Mouse (Mus musculus): Measurements from ENCODE around the gene Retreg2. TPM values are rescaled to one million over a fixed set of nuclear protein-coding genes. Genes with fewer than 3 reads are reported as not detected.

The Retreg2 gene
- polyA plus RNA-seq, 1 experiment from 2014 or later, result 35.2 TPM

- ATAC-seq (ENCODE audit: extremely low read depth, insufficient number of reproducible peaks, low FRiP score, low TSS enrichment), result peak; percentile 98
- WGBS, result 1% methylated on average over 59 of the region's 59 CpGs
Observed at GRCm38 (mm10) chr1:75168472-75169464, 26.2 kb downstream of the Retreg2 start, which contains the start of gene Zfand2b. Gene Zfand2b, plus strand, starts transcription at chr1:75168646.

GRCm38 (mm10) chr1:75179334-75180104 lies 36.9 kb downstream of the Retreg2 start:
- peaks cover 69% of the 10 kb centered on the region for H3K36me3 ChIP-seq
- H3K4me2 ChIP-seq, result peak overlapping the region; percentile 99
- peak overlapping the region; percentile 84 for H3K9ac ChIP-seq
- no peaks in the 10 kb centered on the region for H3K27me3 ChIP-seq (replicated peaks)
- no peaks in the 10 kb centered on the region for H3K9me3 ChIP-seq
- peaks cover 21% of the 10 kb centered on the region for H3K4me1 ChIP-seq
- peak; percentile 11; the same call in 1 of the 2 replicates for ATAC-seq (ENCODE audit: extremely low read depth, insufficient number of reproducible peaks, low FRiP score, low TSS enrichment)
- WGBS, result 5% methylated on average over 23 of the region's 23 CpGs
- peak overlapping the region; percentile 43 for H3K27ac ChIP-seq (replicated peaks)
- H3K4me3 ChIP-seq, result peak overlapping the region; percentile 72

More at GRCm38 (mm10) chr1:75168472-75169464, 26.2 kb downstream of the Retreg2 start, which contains the start of gene Zfand2b:
- H3K4me3 ChIP-seq, result peak within 1 kb of the TSS; percentile 70
- H3K9me3 ChIP-seq, result no peaks in the 10 kb centered on the region
- peak within 1 kb of the TSS; percentile 86 for H3K9ac ChIP-seq
- peak within 1 kb of the TSS; percentile 87 for H3K27ac ChIP-seq (replicated peaks)
- H3K4me2 ChIP-seq, result peak within 1 kb of the TSS; percentile 83
- peaks cover 15% of the 10 kb centered on the region for H3K4me1 ChIP-seq
- no peaks in the 10 kb centered on the region for H3K27me3 ChIP-seq (replicated peaks)
- peaks cover 42% of the 10 kb centered on the region for H3K36me3 ChIP-seq

- Histone ChIP-seq H3K4me1 (peaks cover 21% of the 10 kb centered on the region), H3K9ac (peak within 1 kb of the TSS; percentile 84), H3K9me3 (no peaks in the 10 kb centered on the region), H3K27me3 (replicated peaks) (no peaks in the 10 kb centered on the region), H3K36me3 (peaks cover 70% of the 10 kb centered on the region), H3K27ac (replicated peaks) (peak within 1 kb of the TSS; percentile 43), H3K4me3 (peak within 1 kb of the TSS; percentile 72), H3K4me2 (peak within 1 kb of the TSS; percentile 99)
- WGBS, result under 1% methylated on average over 31 of the region's 31 CpGs
- ATAC-seq (ENCODE audit: extremely low read depth, insufficient number of reproducible peaks, low FRiP score, low TSS enrichment), result peak; percentile 81
Observed at GRCm38 (mm10) chr1:75180105-75180590, 37.6 kb downstream of the Retreg2 start, which contains the start of gene Abcb6. Gene Abcb6, minus strand, starts transcription at chr1:75180392.

- ATAC-seq (ENCODE audit: extremely low read depth, insufficient number of reproducible peaks, low FRiP score, low TSS enrichment), result no peak
- peak overlapping the region; percentile 72 for H3K4me3 ChIP-seq
- 33% methylated on average over 7 of the region's 7 CpGs for WGBS
- H3K36me3 ChIP-seq, result peaks cover 70% of the 10 kb centered on the region
- peaks cover 21% of the 10 kb centered on the region for H3K4me1 ChIP-seq
- H3K4me2 ChIP-seq, result peak overlapping the region; percentile 99
- H3K27ac ChIP-seq (replicated peaks), result 0 out of 2 replicates have a peak overlapping the region, but pooled peaks have one; percentile 24
- H3K9ac ChIP-seq, result peak overlapping the region; percentile 58; the same call in 1 of the 2 replicates
- H3K9me3 ChIP-seq, result no peaks in the 10 kb centered on the region
- H3K27me3 ChIP-seq (replicated peaks), result no peaks in the 10 kb centered on the region
Observed at GRCm38 (mm10) chr1:75180741-75181140, 38.2 kb downstream of the Retreg2 start.

- Histone ChIP-seq H3K9ac (no peak overlapping the region), H3K9me3 (no peaks in the 10 kb centered on the region), H3K36me3 (peaks cover 70% of the 10 kb centered on the region), H3K4me2 (no peak overlapping the region), H3K4me1 (peaks cover 21% of the 10 kb centered on the region), H3K4me3 (no peak overlapping the region), H3K27me3 (replicated peaks) (no peaks in the 10 kb centered on the region), H3K27ac (replicated peaks) (no peak overlapping the region)
- no peak for ATAC-seq (ENCODE audit: extremely low read depth, insufficient number of reproducible peaks, low FRiP score, low TSS enrichment)
- WGBS, result 87% methylated on average over 4 of the region's 4 CpGs
Observed at GRCm38 (mm10) chr1:75181377-75181870, 38.8 kb downstream of the Retreg2 start.

DNA sequence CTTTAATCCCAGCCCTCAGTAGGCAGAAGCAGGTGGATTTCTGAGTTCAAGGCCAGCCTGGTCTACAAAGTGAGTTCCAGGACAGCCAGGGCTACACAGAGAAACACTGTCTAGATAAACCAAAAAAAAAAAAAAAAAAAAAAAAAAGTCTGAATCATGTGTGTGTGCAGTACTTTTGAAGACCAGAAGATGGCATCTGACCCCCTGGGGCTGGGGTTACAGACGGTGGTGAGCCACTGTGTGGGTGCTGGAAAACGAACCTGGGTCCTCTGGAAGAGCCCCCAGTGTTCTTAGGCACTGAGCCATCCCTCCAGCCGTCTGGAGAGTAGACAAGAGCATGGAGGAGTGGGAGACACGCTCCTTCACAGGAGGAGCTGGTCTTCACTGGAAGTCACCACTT lies 39.6 kb downstream of the Retreg2 start:
- Histone ChIP-seq H3K9me3 (no peaks in the 10 kb centered on the region), H3K9ac (no peak overlapping the region), H3K4me3 (no peak overlapping the region), H3K4me2 (no peak overlapping the region), H3K27ac (replicated peaks) (no peak overlapping the region), H3K36me3 (peaks cover 70% of the 10 kb centered on the region), H3K4me1 (peaks cover 21% of the 10 kb centered on the region), H3K27me3 (replicated peaks) (no peaks in the 10 kb centered on the region)
- no peak for ATAC-seq (ENCODE audit: extremely low read depth, insufficient number of reproducible peaks, low FRiP score, low TSS enrichment)
- WGBS, result 73% methylated on average over 4 of the region's 4 CpGs

DNA sequence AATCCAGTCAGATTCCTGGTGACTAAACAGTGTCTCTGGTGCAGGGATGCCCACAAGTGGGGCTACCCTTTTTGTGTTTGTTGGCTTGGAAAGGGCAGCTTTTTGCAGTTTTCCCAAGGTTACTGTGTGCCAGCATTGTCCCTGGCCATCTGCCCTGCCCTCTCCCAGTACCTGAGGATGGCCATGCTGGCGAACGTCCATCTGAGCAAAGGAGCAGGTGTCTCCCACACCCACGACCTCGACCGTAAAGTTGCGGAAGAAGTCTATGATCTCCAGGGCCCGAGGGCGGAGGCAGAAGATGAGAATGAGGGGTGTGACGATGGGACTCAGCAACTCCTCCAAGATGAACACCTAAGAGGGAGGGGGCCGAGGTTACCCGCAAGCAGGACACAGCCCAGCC lies 42.9 kb downstream of the Retreg2 start:
- no peak for ATAC-seq (ENCODE audit: extremely low read depth, insufficient number of reproducible peaks, low FRiP score, low TSS enrichment)
- Histone ChIP-seq H3K9ac (no peak overlapping the region), H3K36me3 (peaks cover 88% of the 10 kb centered on the region), H3K9me3 (no peaks in the 10 kb centered on the region), H3K4me3 (no peak overlapping the region), H3K4me1 (peaks cover 12% of the 10 kb centered on the region), H3K4me2 (no peak overlapping the region), H3K27me3 (replicated peaks) (no peaks in the 10 kb centered on the region), H3K27ac (replicated peaks) (no peak overlapping the region)
- WGBS, result 93% methylated on average over 11 of the region's 11 CpGs

- Histone ChIP-seq H3K4me1 (peaks cover 15% of the 10 kb centered on the region), H3K9ac (no peak overlapping the region), H3K27ac (replicated peaks) (no peak overlapping the region), H3K4me2 (no peak overlapping the region), H3K4me3 (no peak overlapping the region), H3K9me3 (no peaks in the 10 kb centered on the region), H3K36me3 (peaks cover 75% of the 10 kb centered on the region), H3K27me3 (replicated peaks) (no peaks in the 10 kb centered on the region)
- no peak for ATAC-seq (ENCODE audit: extremely low read depth, insufficient number of reproducible peaks, low FRiP score, low TSS enrichment)
Observed at GRCm38 (mm10) chr1:75187126-75187525, 44.5 kb downstream of the Retreg2 start.

DNA sequence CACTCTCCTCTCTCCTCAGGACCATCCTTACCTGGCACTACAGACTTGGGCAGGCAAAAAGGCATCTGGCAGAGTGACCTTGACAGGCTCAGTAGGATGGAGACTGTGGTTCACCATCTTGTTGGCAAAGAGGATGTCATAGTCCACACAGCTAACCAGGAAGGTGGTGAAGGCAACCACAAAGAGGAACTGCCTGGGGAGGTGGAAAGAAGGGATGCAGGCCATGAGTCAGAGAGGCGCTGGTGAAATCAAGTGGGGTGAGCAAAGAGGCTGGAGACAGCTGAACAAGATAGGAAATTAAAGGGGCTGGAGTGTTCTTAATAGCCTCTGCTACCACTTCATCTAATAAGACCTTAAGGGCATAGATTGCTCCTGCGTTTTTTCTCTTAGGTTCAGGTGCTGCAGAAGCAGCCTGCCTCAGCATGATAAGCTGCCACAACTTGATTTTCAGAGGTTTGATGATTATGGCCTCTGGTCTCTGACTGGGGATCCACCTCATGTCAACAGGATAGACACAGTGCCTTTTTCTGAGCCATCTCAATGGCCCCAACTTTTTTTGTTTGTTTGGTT lies 45.4 kb downstream of the Retreg2 start:
- Histone ChIP-seq H3K27me3 (replicated peaks) (no peaks in the 10 kb centered on the region), H3K27ac (replicated peaks) (no peak overlapping the region), H3K4me2 (no peak overlapping the region), H3K4me1 (peaks cover 18% of the 10 kb centered on the region), H3K4me3 (no peak overlapping the region), H3K36me3 (peaks cover 67% of the 10 kb centered on the region), H3K9me3 (no peaks in the 10 kb centered on the region), H3K9ac (no peak overlapping the region)
- ATAC-seq (ENCODE audit: extremely low read depth, insufficient number of reproducible peaks, low FRiP score, low TSS enrichment), result no peak
- 76% methylated on average over 2 of the region's 2 CpGs for WGBS

DNA sequence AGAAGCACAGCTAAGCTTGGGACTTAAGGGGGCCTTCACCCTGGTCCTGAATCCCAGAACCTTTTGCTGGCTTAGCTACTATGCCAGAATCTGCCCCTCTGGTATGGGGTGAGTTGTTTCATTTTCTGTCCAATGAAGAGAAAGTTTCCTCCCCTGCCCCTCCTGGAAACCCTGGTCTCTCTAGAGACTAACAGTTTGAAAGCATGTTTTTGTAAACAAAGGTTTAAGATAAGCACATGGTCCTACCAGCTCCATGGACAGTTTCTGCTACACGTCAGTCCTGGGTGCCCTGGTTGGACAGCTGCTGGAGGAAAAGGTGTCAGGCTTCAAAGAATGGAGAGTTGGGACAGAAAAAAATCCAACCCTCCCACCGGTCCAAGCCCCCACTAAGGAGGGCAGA lies 48.0 kb downstream of the Retreg2 start:
- Histone ChIP-seq H3K4me3 (peak overlapping the region; percentile 70), H3K27ac (replicated peaks) (0 out of 2 replicates have a peak overlapping the region, but pooled peaks have one; percentile 75)

More for the DNA sequence above, 48.0 kb downstream of the Retreg2 start:
- Histone ChIP-seq H3K36me3 (peaks cover 52% of the 10 kb centered on the region), H3K27me3 (replicated peaks) (no peaks in the 10 kb centered on the region), H3K4me2 (peak overlapping the region; percentile 94), H3K9me3 (no peaks in the 10 kb centered on the region), H3K9ac (peak overlapping the region; percentile 94; the same call in 1 of the 2 replicates), H3K4me1 (peaks cover 27% of the 10 kb centered on the region)
- WGBS, result 33% methylated on average over 2 of the region's 2 CpGs
- ATAC-seq (ENCODE audit: extremely low read depth, insufficient number of reproducible peaks, low FRiP score, low TSS enrichment), result no peak

All from heart, embryonic 13.5 days (tissue).